Mouse (Mus musculus): ENCODE measurements around the gene Vars. TPM values are rescaled to one million over a fixed set of nuclear protein-coding genes. Genes with fewer than 3 reads are reported as not detected.
A peak's percentile ranks its signal among the peaks of the same experiment; 100 is the strongest.
"Not testable (repeated sequence)": the region's sequence is repeated elsewhere in the genome, so short reads cannot be mapped to it uniquely, and the experiment has no call there.

The Vars gene
- 10 to 100 TPM; 39.6 to 44.0 TPM for total RNA-seq (2021)
- long read RNA-seq, experiment 1, full-length matches to known transcripts: 42 of 71 reads
- long read RNA-seq, experiment 1, partial matches to known transcripts: 15 of 71 reads
- long read RNA-seq, experiment 1, other reads (novel, unspliced or antisense): 14 of 71 reads
- long read RNA-seq, experiment 2, full-length matches to known transcripts: 20 of 52 reads
- long read RNA-seq, experiment 2, partial matches to known transcripts: 22 of 52 reads
- long read RNA-seq, experiment 2, other reads (novel, unspliced or antisense): 10 of 52 reads

DNA sequence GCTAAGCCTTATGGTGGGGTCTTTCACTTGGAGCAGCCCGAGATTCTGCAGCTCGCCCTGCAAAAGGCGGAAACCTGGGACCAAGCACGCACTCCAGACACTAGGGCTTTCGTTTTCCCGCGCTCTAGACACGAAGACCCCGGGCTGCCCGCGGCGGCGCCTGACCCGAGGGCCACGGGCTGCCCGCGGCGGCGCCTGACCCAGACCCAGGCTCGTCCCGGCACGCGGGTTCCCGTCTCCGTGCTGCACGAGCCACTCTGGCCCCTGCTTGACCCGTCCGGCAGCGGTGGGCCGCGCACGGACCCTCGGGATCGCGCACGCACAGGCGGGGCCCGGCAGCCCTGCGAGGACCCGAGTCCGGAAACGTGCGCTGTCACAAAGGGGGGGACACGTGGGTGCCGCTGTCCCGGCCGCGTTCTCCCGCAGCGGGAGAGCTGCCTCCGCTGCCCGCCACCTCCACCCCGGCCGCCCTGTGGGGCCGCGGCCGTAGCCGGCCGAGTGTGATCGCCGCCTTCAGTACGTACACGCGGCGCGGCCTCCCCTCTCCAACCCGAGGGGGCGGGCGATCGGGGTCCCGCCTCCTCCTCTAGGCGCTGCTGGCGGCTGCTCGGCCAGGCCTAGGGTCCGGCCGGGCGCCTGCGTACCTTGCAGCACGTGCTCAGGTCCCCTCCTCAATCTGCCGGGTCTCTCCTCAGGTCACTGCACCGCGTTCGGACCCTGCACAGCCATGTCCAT is at the start of gene Vars:
TSS of gene Vars (plus strand) at position 271 of the 735 bp plus-strand sequence.
- peak; percentile 67 to 78 for DNase-seq (ENCODE audit: low spot score in 2 of 2)

DNA sequence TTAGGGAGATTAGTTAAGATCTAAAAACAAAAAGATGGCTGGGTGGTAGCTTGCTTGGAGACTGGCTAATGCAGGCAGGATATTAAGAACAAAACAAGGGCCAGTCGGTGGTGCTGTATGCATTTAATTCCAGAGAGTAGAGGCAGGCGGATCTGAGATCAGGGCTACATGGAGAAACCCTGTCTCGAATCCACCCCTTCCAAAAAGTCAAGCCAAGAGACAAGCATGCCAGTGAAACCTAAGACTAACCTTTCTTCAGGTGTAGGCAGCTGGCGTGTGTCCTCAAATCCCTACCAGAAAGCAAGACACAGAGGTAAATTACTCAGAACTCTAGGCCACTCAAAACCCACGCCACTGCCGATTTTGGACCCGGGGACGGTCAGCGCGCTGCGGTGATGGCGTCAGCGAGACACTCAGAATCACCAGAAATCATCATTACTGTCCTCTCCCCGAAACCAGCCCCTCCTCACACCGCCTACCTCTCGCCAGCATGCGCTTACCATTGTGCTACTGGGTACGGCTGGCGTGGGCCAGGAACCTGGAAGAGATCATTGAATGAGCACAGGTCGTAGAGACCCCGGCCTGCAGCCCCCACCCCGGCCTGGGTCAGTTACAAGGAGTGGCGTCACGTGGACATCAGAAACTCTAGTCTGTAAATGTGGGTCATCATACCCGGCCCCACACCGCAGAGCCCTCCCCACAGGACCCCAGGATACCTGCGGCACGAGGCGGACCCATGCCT is 49.0 kb upstream of the Vars start:
- peak; percentile 37 to 45 for DNase-seq (ENCODE audit: low spot score in 2 of 2)

DNA sequence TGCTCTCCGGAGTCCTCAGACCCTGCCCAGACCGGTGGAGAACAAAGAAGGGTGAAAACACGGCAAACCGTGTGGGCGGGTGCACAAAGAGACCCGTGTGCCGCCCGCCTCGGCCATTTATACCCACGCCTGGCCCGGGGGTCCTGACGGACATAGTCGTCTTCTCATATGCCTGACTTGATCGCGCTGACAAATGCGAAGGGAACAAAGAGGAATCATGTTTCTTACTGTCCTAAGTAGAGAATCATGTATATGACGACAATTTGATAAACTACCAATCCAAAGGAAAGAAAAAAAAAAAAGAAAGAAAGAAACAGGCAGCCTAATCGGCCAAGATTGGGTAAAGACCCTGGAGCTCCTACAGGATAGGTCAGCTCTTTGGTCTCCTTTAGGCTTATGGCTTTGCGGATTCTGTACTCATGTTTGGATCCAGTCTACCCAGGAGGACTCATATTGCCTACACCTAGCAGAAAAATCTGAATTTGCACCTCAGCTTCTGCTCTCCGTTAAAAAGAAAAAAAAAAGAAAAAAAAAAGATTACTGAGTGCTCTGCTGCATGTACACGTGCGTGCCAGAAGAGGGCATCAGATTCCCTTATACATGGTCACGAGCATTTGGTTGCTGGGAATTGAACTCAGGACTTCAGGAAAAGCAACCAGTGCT is 48.3 kb upstream of the Vars start:
- peak; percentile 63 to 64 for DNase-seq (ENCODE audit: low spot score in 2 of 2)

DNA sequence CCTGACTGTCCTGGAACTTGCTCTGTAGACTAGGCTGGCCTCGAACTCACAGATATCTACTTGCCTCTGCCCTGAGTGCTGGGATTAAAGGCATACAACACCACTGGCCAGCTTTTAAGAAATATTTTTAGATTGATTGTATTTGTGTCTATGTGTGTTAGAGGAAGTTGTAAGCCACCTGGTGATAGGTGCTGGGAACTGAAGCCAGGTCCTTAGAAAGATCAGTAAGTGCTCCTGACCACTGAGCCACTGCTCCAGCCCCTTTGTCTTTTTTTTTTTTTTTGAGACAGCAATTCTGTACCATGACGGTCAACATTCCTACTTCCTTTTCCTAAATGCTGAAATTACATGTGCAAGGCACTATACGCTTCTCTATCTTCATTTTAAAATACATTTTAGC is 47.5 kb upstream of the Vars start:
- DNase-seq (ENCODE audit: low spot score in 2 of 2): no peak

DNA sequence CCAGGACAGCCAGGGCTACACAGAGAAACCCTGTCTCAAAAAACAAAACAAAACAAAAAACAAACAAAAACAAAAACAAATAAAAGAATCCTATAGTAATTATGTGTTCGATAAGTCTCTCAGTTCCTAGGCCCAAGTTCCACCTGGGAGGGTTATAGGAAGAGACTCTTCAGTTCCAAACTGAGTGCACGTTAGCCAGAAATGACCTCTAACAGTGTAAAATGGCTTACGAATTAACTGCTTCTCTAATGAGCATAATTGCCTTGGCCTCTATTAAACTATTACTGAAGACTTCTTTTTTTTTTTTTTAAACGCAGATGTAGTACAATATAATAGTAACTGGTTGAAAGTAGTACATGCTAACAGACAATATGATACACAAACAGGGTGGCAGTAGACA is 46.9 kb upstream of the Vars start:
- no peak for DNase-seq (ENCODE audit: low spot score in 2 of 2)

DNA sequence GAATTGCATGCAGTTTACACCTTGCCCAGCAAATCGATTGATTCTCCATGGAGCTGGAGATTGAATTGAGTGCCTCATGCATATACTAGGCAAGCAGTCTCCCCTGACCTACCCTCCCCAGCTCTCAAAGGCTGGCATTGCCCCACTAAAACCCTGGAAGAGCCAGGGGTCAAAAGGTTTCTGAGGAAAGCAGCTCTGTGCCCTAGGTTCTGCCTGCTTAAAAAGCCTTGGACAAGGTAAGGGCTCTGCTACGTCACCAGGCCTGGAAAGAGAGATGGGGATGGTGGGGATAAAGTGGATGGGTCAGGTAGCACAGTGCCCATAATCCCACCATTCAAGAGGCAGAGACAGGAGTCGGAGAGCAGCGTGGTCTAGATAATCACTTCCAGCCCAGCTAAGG is 46.0 kb upstream of the Vars start:
- no peak for DNase-seq (ENCODE audit: low spot score in 2 of 2)

DNA sequence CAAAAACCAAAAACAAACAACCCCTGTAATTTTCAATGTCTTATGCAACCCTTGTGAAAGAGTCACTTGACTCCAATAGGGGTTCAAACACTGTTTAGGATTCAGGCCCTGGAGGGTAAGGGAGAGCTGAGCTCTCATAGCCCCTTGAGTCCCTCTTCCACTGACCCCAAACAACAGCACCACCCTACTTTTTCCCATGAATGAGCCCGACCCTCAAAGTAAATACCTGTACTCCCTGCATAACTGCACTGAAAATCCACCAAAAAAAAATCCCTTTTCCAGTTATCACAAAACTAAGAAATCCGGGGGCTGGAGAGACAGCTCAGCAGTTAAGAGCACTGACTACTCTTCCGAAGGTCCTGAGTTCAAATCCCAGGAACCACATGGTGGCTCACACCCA is 44.9 kb upstream of the Vars start:
- no peak for DNase-seq (ENCODE audit: low spot score in 2 of 2)

DNA sequence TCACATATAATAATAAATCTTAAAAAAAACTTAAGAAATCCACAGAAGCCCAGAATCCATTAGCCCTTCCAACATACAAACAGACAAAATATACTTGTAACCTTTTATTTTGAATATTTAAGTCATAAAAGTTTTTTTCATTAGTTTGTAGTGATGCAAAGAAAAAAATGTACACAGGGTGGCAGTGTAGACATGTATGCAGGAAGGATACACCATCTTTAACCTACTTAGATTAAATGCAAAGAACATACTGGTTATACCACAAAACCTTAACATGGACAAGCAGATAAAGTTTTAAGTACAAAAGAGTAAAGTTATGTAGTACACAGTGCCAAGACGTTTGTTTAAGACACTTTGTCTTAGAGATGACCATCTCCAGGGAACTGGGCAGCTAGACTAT is 44.4 kb upstream of the Vars start:
- DNase-seq (ENCODE audit: low spot score in 2 of 2): no peak

DNA sequence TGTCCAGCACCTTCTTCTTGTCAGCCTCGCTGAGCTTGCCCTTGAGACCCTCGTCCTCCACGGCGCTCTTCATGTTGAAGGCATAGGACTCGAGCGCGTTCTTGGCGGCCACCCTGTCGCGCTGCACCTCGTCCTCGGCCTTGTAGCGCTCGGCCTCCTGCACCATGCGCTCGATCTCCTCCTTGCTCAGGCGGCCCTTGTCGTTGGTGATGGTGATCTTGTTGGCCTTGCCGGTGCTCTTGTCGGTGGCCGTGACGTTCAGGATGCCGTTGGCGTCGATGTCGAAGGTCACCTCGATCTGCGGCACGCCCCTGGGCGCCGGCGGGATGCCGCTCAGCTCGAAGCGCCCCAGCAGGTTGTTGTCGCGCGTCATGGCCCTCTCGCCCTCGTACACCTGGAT is 43.5 kb upstream of the Vars start:
- DNase-seq (ENCODE audit: low spot score in 2 of 2): not testable (repeated sequence)

DNA sequence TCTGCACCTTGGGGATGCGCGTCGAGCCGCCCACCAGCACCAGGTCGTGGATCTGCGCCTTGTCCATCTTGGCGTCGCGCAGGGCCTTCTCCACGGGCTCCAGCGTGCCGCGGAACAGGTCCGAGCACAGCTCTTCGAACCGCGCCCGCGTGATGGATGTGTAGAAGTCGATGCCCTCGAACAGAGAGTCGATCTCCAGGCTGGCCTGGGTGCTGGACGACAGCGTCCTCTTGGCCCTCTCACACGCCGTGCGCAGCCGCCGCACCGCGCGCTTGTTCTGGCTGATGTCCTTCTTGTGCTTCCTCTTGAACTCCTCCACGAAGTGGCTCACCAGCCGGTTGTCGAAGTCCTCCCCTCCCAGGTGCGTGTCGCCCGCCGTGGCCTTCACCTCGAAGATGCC is 42.8 kb upstream of the Vars start:
- not testable (repeated sequence) for DNase-seq (ENCODE audit: low spot score in 2 of 2)

DNA sequence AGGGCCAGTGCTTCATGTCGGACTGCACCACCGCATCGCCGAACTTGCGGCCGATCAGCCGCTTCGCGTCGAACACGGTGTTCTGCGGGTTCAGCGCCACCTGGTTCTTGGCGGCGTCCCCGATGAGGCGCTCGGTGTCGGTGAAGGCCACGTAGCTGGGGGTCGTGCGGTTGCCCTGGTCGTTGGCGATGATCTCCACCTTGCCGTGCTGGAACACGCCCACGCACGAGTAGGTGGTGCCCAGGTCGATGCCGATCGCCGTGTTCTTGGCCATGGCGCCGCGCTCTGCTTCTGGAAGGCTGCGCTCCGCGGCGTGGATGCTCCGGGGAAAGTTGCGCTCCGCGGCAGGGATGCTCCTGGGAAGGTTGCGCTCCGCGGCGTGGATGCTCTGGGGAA is 42.1 kb upstream of the Vars start:
- DNase-seq (ENCODE audit: low spot score in 2 of 2): not testable (repeated sequence)

DNA sequence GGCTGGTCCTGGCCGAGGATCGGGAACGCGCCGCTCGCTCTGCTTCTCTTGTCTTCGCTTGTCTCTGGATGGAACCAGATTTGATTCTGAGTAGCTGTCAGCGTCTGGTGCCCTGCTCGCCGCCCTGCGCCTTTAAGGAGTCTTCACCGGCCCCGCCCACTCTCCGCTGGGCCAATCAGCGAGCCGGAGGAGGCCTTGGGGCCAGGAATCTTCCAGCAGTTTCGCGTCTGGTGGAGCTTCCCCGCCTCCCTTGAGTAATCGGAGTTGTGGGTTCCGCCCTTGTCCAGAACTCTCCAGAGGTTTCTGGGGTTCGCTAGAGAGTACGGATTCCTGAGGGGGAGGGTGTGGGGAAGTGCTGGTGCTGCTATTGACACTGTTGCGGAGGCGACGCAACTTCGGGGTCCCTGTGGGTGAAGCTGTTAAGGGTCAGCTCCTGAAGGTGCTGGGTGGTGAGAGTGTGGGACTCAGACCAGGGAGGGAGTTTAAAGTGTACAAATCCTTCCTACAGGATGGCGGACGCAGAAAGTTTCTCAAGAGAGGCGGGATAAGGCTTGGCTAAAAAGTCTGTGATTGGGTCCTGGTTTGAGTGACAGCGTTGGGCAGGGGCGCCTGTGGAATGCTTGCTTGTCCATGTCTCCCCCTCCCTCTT is 41.5 kb upstream of the Vars start, which contains the start of gene Hspa1b:
TSS of gene Hspa1b (minus strand) at position 109 of the 649 bp plus-strand sequence.
- peak; percentile 75 to 81 for DNase-seq (ENCODE audit: low spot score in 2 of 2)

DNA sequence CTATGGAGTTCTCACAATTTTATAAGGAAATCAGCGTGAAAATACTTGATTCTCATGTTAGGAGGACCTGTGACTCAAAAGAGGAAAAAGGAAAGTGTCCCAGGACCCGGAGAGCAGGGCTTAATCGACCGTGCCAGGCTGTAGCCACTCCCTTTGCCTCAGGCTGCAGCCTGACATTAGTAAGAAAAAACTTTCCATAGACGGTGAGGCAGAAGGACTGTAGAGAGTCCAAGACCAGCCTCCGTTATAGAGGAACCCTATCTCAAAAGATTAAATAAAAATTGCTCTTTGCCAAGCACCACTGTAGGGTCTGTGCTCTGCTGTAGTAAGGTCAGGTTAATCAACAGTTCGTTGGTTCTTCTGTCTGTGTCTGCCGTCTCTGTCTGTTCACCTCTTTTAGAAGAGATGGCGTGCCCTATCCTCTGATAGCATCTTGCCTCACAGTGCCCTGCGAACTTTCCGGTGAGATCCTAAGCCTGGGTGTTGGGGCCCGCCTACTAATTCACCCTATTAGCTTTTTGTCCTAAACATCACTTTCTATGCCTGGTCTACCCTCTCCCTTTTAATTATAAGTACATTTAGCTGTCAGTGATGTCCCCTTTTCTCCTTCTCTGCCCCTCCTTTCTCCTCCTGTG is 40.8 kb upstream of the Vars start:
- no peak for DNase-seq (ENCODE audit: low spot score in 2 of 2)

DNA sequence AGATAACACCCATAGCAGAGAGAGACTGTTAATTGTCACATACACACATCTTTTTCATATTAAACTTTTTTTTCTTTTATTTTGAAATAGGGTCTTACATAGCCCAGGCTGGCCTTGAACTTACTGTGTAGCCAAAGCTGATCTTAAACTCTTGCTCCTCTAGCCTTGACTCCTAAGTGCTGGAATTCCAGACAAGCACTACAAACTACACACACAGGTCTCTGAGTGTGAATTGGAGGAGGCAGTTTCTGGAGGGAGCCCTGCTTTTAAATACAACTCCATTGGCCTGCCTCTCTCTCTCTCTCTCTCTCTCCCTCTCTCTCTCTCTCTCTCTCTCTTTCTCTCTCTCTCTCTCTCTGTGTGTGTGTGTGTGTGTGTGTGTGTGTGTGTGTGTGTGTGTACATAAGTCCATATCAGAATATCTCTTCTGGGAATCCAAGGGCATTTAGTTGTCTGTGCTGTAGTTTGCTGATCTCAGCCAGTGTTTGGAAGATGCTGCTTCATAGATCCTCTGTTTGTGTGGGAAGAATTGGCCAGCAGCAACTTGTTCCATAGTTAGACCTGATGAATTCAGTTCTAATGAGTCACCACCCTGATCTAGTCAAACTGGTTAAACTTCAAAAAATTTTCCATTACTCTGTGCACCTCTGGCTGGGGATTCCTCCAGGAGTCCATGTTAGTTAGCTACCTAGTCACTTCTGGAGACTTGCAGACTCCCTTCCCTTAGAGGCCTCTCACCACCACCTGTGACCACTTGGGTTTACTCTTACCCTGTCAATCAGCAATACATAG is 39.9 kb upstream of the Vars start:
- DNase-seq (ENCODE audit: low spot score in 2 of 2): peak in 1 of 2 experiments; percentile 15

DNA sequence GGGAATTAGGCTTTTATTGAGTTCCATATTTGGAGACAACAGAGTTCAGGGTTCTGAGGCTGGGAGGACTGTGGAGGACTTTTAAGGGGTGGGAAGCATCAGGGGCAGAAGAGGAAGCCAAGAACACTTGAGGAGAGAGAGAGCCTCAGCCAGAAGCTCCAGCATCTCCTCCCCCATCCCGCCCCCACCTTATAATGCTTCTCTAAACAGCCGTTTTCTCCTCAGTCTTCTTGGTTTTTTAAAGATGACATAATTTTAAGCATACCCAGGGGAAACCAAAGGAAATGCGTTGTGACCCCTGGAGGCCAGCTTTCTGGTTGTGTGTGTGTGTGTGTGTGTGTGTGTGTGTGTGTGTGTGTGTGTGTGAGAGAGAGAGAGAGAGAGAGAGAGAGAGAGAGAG is 38.7 kb upstream of the Vars start:
- DNase-seq (ENCODE audit: low spot score in 2 of 2): no peak

DNA sequence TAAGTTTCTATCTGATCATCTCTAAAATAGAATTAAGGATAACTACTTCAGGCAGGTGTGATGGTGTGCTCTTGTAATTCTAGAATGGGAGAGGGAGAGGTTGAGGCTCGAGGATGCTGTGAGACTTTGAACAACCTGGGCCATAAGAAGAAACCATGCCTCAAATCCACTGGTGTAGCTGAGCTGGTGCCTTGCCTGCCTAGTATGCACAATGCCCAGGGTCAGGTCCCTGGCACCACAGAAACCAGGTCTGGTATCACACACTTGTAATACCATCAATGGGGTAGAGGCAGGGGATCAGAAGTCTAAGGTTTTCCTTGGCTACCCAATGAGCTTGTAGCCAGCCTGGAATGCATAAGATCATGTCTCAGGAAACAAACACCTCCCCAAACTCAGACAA is 37.9 kb upstream of the Vars start:
- no peak for DNase-seq (ENCODE audit: low spot score in 2 of 2)

DNA sequence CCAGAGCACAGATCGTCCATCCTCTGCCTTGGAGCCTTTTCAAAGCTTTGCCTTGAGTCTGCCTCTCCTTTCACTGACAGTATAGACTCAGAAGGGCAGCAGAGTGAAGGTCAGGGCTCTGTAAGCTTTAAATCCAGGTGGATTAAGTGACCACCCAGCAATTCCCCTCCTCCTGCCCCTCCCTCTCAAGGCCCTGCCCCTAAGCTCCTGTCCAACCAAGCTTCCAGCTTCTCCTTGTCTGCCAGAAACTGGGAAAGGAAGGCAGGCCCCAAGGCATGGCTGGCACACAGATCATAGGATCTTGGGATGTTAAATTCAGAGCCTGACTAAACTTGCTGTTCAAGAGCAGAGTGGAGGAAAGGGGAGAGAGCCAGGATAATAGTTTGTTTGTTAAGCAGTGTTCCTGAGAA is 36.1 kb upstream of the Vars start:
- no peak for DNase-seq (ENCODE audit: low spot score in 2 of 2)

DNA sequence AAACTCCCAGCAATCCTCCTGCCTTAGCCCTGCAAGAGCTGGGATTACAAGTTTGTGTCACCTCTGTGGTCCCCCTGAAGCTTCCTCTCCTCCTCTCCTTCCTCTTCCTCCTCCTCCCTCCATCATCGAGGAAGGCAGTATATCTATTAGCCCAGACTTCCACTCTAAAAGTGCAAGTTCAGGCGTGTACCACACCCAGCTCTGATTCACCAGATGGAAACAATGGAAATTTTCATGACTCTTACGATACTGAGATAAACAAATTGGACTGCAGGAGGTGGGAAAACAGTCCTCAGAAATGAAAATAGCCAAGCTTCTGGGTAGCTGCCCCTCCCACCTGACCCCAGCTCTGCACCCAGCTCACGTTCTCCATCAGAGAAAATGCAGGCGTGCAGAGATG is 35.2 kb upstream of the Vars start:
- no peak for DNase-seq (ENCODE audit: low spot score in 2 of 2)

DNA sequence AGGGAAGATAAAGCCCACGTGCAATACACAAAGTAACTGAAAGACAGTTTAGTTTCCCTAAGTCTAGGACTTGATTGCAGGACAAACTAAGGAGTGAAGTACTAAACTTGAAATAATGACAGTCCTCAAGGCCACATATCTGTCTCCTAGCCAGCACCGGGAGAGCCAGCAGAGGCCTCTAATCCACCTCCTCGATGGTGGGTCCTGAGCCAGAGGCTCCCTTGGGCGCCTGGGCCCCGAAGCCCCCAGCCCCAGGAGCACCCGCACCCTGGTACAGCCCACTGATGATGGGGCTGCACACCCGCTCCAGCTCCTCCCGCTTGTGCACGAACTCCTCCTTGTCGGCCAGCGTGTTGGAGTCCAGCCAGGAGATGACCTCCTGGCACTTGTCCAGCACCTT is 31.0 kb upstream of the Vars start, which contains the start of gene Gm20481:
TSS of gene Gm20481 (plus strand) at position 91 of the 400 bp plus-strand sequence.
- DNase-seq (ENCODE audit: low spot score in 2 of 2): not testable (repeated sequence)

DNA sequence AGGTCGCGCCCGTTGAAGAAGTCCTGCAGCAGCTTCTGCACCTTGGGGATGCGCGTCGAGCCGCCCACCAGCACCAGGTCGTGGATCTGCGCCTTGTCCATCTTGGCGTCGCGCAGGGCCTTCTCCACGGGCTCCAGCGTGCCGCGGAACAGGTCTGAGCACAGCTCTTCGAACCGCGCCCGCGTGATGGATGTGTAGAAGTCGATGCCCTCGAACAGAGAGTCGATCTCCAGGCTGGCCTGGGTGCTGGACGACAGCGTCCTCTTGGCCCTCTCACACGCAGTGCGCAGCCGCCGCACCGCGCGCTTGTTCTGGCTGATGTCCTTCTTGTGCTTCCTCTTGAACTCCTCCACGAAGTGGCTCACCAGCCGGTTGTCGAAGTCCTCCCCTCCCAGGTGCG is 29.9 kb upstream of the Vars start:
- DNase-seq (ENCODE audit: low spot score in 2 of 2): not testable (repeated sequence)
